8 mouse cellular contexts compared by ENCODE assay signal in the genomic region with DNA sequence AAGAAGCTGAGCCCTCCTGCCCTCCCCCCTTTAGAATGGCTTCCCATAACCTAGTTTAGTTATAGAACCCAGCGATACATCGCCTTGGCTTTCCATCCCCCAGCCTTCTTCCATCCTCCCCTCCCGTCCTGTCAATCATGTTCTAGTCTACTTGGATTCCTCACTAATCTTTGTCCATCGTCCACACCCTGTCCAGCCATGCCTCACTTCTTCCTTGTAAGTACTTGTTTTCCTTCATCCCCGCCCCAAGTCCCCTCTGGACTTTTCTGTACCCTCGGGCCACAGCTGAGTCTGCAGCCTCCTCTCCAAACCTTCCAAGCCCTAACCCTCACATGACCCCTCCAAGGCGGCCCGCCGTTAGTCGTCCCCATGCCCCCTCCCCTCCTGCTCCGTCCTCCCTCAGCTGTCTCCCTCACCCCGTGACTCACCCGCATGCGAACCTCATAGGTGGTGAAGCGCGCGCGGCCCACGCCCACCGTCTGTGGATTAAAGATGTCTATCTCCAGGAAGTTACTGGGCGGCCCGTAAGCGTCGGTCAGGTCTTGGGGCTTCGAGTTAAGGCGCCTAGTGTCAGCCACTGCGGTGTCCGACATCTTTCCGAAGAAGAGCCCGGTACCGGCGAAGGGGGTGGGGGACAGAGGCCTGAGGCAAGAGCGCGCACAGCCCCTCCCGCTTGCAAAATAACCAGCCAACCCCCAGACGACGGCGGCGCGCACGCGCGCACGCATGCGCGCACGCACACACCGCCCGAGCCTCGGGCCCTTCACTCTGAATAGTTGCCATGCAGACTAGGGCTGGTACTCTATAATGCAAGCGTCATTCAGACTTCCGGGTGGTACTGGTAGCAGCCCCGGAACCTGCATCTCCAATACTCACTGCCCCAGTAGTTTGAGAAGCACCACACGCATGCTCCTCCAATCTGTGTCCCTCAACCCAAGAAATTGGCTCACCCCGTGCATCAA. TPM values are rescaled to one million over a fixed set of nuclear protein-coding genes. Genes with fewer than 3 reads are reported as not detected.
DNase-seq lines count a peak whose midpoint lies in the region; ATAC-seq and TF ChIP-seq lines count a peak whose summit lies in the region.

Snx12 (minus strand) TSS at position 730 of the 962 bp plus-strand sequence.

- H3K79me2 ChIP-seq in heart, adult 2 months (replicated peaks; ENCODE audit: control insufficient read depth, insufficient read depth, low read length): no peaks in the 10 kb centered on the region

- H3K4me3 ChIP-seq in embryonic facial prominence, embryonic 14.5 days (ENCODE audit: low read depth, low read length): peak within 1 kb of the TSS; percentile 58
- H3K4me3 ChIP-seq in heart, adult 2 months: peak within 1 kb of the TSS; percentile 58
- H3K4me3 ChIP-seq in limb, embryonic 13.5 days: peak within 1 kb of the TSS; percentile 54
- peak within 1 kb of the TSS; percentile 57 for H3K4me3 ChIP-seq in midbrain, embryonic 16.5 days (ENCODE audit: low read depth, low read length)

- TF ChIP-seq EP300 in heart, adult 2 months (IDR thresholded peaks at IDR 0.05; ENCODE audit: insufficient read depth, low read depth, low read length): no peak

- peak within 1 kb of the TSS; percentile 44 for H3K27ac ChIP-seq in embryonic facial prominence, embryonic 14.5 days (replicated peaks; ENCODE audit: low read depth, low read length)
- peak within 1 kb of the TSS; percentile 77 for H3K27ac ChIP-seq in heart, adult 2 months
- H3K27ac ChIP-seq in limb, embryonic 13.5 days: peak within 1 kb of the TSS; percentile 52; the same call in 1 of the 2 replicates
- H3K27ac ChIP-seq in midbrain, embryonic 16.5 days (ENCODE audit: low read length): peak within 1 kb of the TSS; percentile 83

- 17% methylated on average over 37 of the region's 55 CpGs for WGBS in embryonic facial prominence, embryonic 14.5 days
- WGBS in heart, adult 2 months: 18% methylated on average over 54 of the region's 55 CpGs
- 15% methylated on average over 55 of the region's 55 CpGs for WGBS in limb, embryonic 13.5 days
- 16% methylated on average over 51 of the region's 55 CpGs for WGBS in midbrain, embryonic 16.5 days

- H3K27me3 ChIP-seq in embryonic facial prominence, embryonic 14.5 days (replicated peaks; ENCODE audit: control insufficient read depth, insufficient read depth, low read length): no peaks in the 10 kb centered on the region
- no peaks in the 10 kb centered on the region for H3K27me3 ChIP-seq in heart, adult 2 months (ENCODE audit: control insufficient read depth, insufficient read depth, low read length)
- peaks cover 18% of the 10 kb centered on the region for H3K27me3 ChIP-seq in limb, embryonic 13.5 days
- no peaks in the 10 kb centered on the region for H3K27me3 ChIP-seq in midbrain, embryonic 16.5 days (ENCODE audit: control insufficient read depth, insufficient read depth, low read depth, low read length)

- intact Hi-C loops in heart, adult 2 months (cut with DNase I): loop anchor here (2.0 to 10.0 kb wide), 3 partner anchors 33 to 87 kb away; partner anchors contain the start of genes Foxo4 and Med12

- H3K36me3 ChIP-seq in embryonic facial prominence, embryonic 14.5 days (ENCODE audit: control insufficient read depth, insufficient read depth, low read length): no peaks in the 10 kb centered on the region
- H3K36me3 ChIP-seq in heart, adult 2 months (ENCODE audit: control insufficient read depth, insufficient read depth, low read length): no peaks in the 10 kb centered on the region
- H3K36me3 ChIP-seq in limb, embryonic 13.5 days: no peaks in the 10 kb centered on the region
- no peaks in the 10 kb centered on the region for H3K36me3 ChIP-seq in midbrain, embryonic 16.5 days (ENCODE audit: control insufficient read depth, insufficient read depth, low read length)

- TF ChIP-seq POLR2A in heart, adult 2 months (IDR thresholded peaks at IDR 0.05; ENCODE audit: insufficient read depth, low read depth, low read length): peak; percentile 82

- H3K9me3 ChIP-seq in embryonic facial prominence, embryonic 14.5 days (ENCODE audit: control insufficient read depth, low read length): no peaks in the 10 kb centered on the region
- no peaks in the 10 kb centered on the region for H3K9me3 ChIP-seq in limb, embryonic 13.5 days
- no peaks in the 10 kb centered on the region for H3K9me3 ChIP-seq in midbrain, embryonic 16.5 days (replicated peaks; ENCODE audit: control insufficient read depth, low read length, poor library complexity, severe bottlenecking)

- DNase-seq in 3T3-L1 (ENCODE audit: low read depth, low spot score): peak; percentile 95
- peak; percentile 56 to 58 for DNase-seq in adrenal gland, postnatal 4 days (ENCODE audit: low spot score in 2 of 2)
- peak; percentile 96 for DNase-seq in embryonic facial prominence, embryonic 14.5 days (ENCODE audit: low spot score)
- DNase-seq in heart, adult 2 months: peak; percentile 90 to 91
- DNase-seq in kidney, adult 8-10 months: peak; percentile 88 to 92
- DNase-seq in spleen, postnatal 10 days (ENCODE audit: low spot score in 2 of 2): peak; percentile 60 to 76

- H3K9ac ChIP-seq in embryonic facial prominence, embryonic 14.5 days (ENCODE audit: low read depth, low read length): peak within 1 kb of the TSS; percentile 71
- peak within 1 kb of the TSS; percentile 85 for H3K9ac ChIP-seq in heart, adult 2 months (ENCODE audit: low read depth, low read length)
- H3K9ac ChIP-seq in limb, embryonic 13.5 days: peak within 1 kb of the TSS; percentile 74
- peak within 1 kb of the TSS; percentile 65 for H3K9ac ChIP-seq in midbrain, embryonic 16.5 days (ENCODE audit: low read depth, low read length)

- TF ChIP-seq CTCF in heart, adult 2 months (IDR thresholded peaks at IDR 0.05): no peak

- H3K4me2 ChIP-seq in embryonic facial prominence, embryonic 14.5 days (ENCODE audit: low read depth, low read length): peak within 1 kb of the TSS; percentile 54
- peak within 1 kb of the TSS; percentile 63 for H3K4me2 ChIP-seq in limb, embryonic 13.5 days (replicated peaks)
- peak within 1 kb of the TSS; percentile 65 for H3K4me2 ChIP-seq in midbrain, embryonic 16.5 days (ENCODE audit: low read length)

- H3K4me1 ChIP-seq in embryonic facial prominence, embryonic 14.5 days (ENCODE audit: control insufficient read depth, insufficient read depth, low read length): no peaks in the 10 kb centered on the region
- no peaks in the 10 kb centered on the region; the same call in 1 of the 2 replicates for H3K4me1 ChIP-seq in heart, adult 2 months (ENCODE audit: control insufficient read depth, insufficient read depth, low read length)
- H3K4me1 ChIP-seq in limb, embryonic 13.5 days: no peaks in the 10 kb centered on the region
- H3K4me1 ChIP-seq in midbrain, embryonic 16.5 days (ENCODE audit: control insufficient read depth, insufficient read depth, low read length): peaks cover 5% of the 10 kb centered on the region

- peak; percentile 97 for ATAC-seq in embryonic facial prominence, embryonic 14.5 days (ENCODE audit: low read depth)
- peak; percentile 96 for ATAC-seq in limb, embryonic 13.5 days (ENCODE audit: low FRiP score, low read depth)
- ATAC-seq in midbrain, embryonic 16.5 days: peak; percentile 98

RNA-seq across cellular contexts. Expression of gene Snx12, which starts in this region (rescaled TPM):
- total RNA-seq in adrenal gland, postnatal 4 days (2021): 10 to 100 TPM; 58.5 to 61.6 TPM
- polyA plus RNA-seq in embryonic facial prominence, embryonic 14.5 days (2014; fragmentation: Nextera tagmentation; extraction: Ambion mirVana): 42.1 and 46.8 TPM in 2 replicates
- total RNA-seq in heart, adult 2 months (2021): 10 to 100 TPM; 36.0 to 37.3 TPM
- 16.6 and 22.3 TPM in 2 replicates for polyA plus RNA-seq in heart, adult 2 months (2012; rRNA removed)
- 50.4 and 54.3 TPM in 2 replicates for polyA plus RNA-seq in limb, embryonic 13.5 days (2015; fragmentation: Nextera tagmentation; extraction: Ambion mirVana)
- 47.9 and 49.5 TPM in 2 replicates for polyA plus RNA-seq in midbrain, embryonic 16.5 days (2015; fragmentation: Nextera tagmentation; extraction: Ambion mirVana)

Comparison
In these comparisons a context has a peak if more than half of its experiments do, and no peak if none do; other contexts are left out.
1. Peak in every context shown above with its lines: DNase-seq, ATAC-seq, H3K4me3 ChIP-seq and H3K27ac ChIP-seq.